Mouse (Mus musculus) Patski (cell line): ENCODE results near the gene Tank. TPM values are rescaled to one million over a fixed set of nuclear protein-coding genes. Genes with fewer than 3 reads are reported as not detected.

Experiments used
- ATAC-seq: fragments of 100-300 bp; one replicate; pipeline ENCODE4 v1.8.0; 2021
- CTCF ChIA-PET: fragments of 350-600 bp; sonication (Branson Sonifier 250); formaldehyde crosslinking; loops from one replicate; lab custom pipeline; 2022; ENCODE audit warnings: inconsistent platforms; lab: Charles Lee
- POLR2A ChIA-PET: fragments of 350-600 bp; sonication (Branson Sonifier 250); formaldehyde crosslinking; loops from one replicate; lab custom pipeline; 2022; ENCODE audit warnings: antibody characterized with exemption, inconsistent platforms; lab: Charles Lee
- DNase-seq: peaks from one replicate; pipeline ENCODE4 v3.0.0-alpha.2; 2011; ENCODE audit warnings: low read depth, low spot score
- H3K27me3 ChIP-seq: fragments of 371-371 bp; one replicate; pipeline ENCODE4 v1.5.1; 2021
- CTCF ChIP-seq: fragments of 100-300 bp; IDR thresholded peaks from one replicate; pipeline ENCODE4 v1.5.1; 2021
- in situ Hi-C: fragments of 300-500 bp; cut with MboI; formaldehyde crosslinking; loops from 3 replicates; pipeline ENCODE4 v1.11.1; 2018; ENCODE audit warnings: low pct_unique_long_range_greater_than_20kb, mixed read lengths
- polyA plus RNA-seq: library from polyadenylated mRNA; unstranded; gene quantifications from one replicate; pipeline ENCODE4 v1.2.3, GENCODE M21; 2021

The Tank gene
- polyA plus RNA-seq, 1 experiment from 2014 or later = 39.2 TPM

- no peak for TF ChIP-seq CTCF
- DNase-seq (no peak), ATAC-seq (no peak)
- ChIA-PET CTCF (interaction anchor here (1.0 kb wide), 1 partner anchor 13 kb away, joined by 3 read pairs; no protein-coding TSS in a partner anchor), POLR2A (no interaction called here)
- in situ Hi-C loops = no loop called here
- no peaks in the 10 kb centered on the region for H3K27me3 ChIP-seq
Observed at GRCm38 (mm10) chr2:61655046-61655381, 76.6 kb downstream of the Tank start.

GRCm38 (mm10) chr2:61655382-61656281, 77.2 kb downstream of the Tank start:
- no peak for TF ChIP-seq CTCF
- ATAC-seq (no peak), DNase-seq (no peak)
- POLR2A ChIA-PET = no interaction called here
- H3K27me3 ChIP-seq = no peaks in the 10 kb centered on the region
- in situ Hi-C loops = no loop called here
- CTCF ChIA-PET = no interaction called here

- H3K27me3 ChIP-seq = no peaks in the 10 kb centered on the region
- ChIA-PET POLR2A (no interaction called here), CTCF (interaction anchor here (1.6 kb wide), 1 partner anchor 11 kb away, joined by 4 read pairs; no protein-coding TSS in a partner anchor)
- in situ Hi-C loops = no loop called here
- peak; percentile 73 for ATAC-seq
- TF ChIP-seq CTCF = no peak
- no peak for DNase-seq
Observed at GRCm38 (mm10) chr2:61656421-61657411, 78.3 kb downstream of the Tank start.

GRCm38 (mm10) chr2:61659254-61659653, 80.9 kb downstream of the Tank start:
- no peak for TF ChIP-seq CTCF
- no peak for DNase-seq
- in situ Hi-C loops = no loop called here
- POLR2A ChIA-PET = no interaction called here
- ATAC-seq = no peak
- H3K27me3 ChIP-seq = peaks cover 3% of the 10 kb centered on the region
- CTCF ChIA-PET = interaction anchor here (2.5 kb wide), 1 partner anchor 9 kb away, joined by 13 read pairs; no protein-coding TSS in a partner anchor

- ATAC-seq (no peak), DNase-seq (no peak)
- no peak for TF ChIP-seq CTCF
- ChIA-PET CTCF (interaction anchor here (0.6 to 1.3 kb wide), 2 partner anchors 17 to 307 kb away, joined by 3 to 4 read pairs; no protein-coding TSS in a partner anchor), POLR2A (no interaction called here)
- in situ Hi-C loops = loop anchor here (10.0 kb wide), 1 partner anchor 622 kb away; no protein-coding TSS in a partner anchor
- peaks cover 3% of the 10 kb centered on the region for H3K27me3 ChIP-seq
Observed at GRCm38 (mm10) chr2:61662833-61663232, 84.4 kb downstream of the Tank start.

- ATAC-seq = no peak
- TF ChIP-seq CTCF = no peak
- in situ Hi-C loops = loop anchor here (10.0 kb wide), 1 partner anchor 621 kb away; no protein-coding TSS in a partner anchor
- no peak for DNase-seq
- peaks cover 6% of the 10 kb centered on the region for H3K27me3 ChIP-seq
- POLR2A ChIA-PET = no interaction called here
- CTCF ChIA-PET = no interaction called here
Observed at GRCm38 (mm10) chr2:61663573-61664241, 85.3 kb downstream of the Tank start.

- ATAC-seq = no peak
Observed at GRCm38 (mm10) chr2:61667420-61667819, 89.0 kb downstream of the Tank start.

GRCm38 (mm10) chr2:61668260-61668659, 89.9 kb downstream of the Tank start:
- peak; percentile 80 for TF ChIP-seq CTCF
- in situ Hi-C loops = loop anchor here (5.0 to 10.0 kb wide), 2 partner anchors 299 to 617 kb away; no protein-coding TSS in a partner anchor
- ATAC-seq (no peak), DNase-seq (no peak)
- ChIA-PET POLR2A (no interaction called here), CTCF (interaction anchor here (0.7 to 2.2 kb wide), 12 partner anchors 9 to 302 kb away, joined by 3 to 13 read pairs (median 4); no protein-coding TSS in a partner anchor)
- peaks cover 12% of the 10 kb centered on the region for H3K27me3 ChIP-seq

More at GRCm38 (mm10) chr2:61667420-61667819, 89.0 kb downstream of the Tank start:
- H3K27me3 ChIP-seq = peaks cover 7% of the 10 kb centered on the region
- CTCF ChIA-PET = interaction anchor here (1.2 to 2.2 kb wide), 8 partner anchors 8 to 303 kb away, joined by 3 to 13 read pairs (median 6); no protein-coding TSS in a partner anchor
- in situ Hi-C loops = loop anchor here (5.0 to 10.0 kb wide), 2 partner anchors 300 to 617 kb away; no protein-coding TSS in a partner anchor
- POLR2A ChIA-PET = no interaction called here
- DNase-seq = no peak
- no peak for TF ChIP-seq CTCF

GRCm38 (mm10) chr2:61674555-61674954, 96.2 kb downstream of the Tank start:
- no peak for DNase-seq
- ChIA-PET CTCF (no interaction called here), POLR2A (no interaction called here)
- no peak for TF ChIP-seq CTCF
- no peak for ATAC-seq
- in situ Hi-C loops = no loop called here
- peaks cover 16% of the 10 kb centered on the region for H3K27me3 ChIP-seq

- ATAC-seq (no peak), DNase-seq (no peak)
- no peak for TF ChIP-seq CTCF
- CTCF ChIA-PET = no interaction called here
- POLR2A ChIA-PET = no interaction called here
- in situ Hi-C loops = no loop called here
- H3K27me3 ChIP-seq = peaks cover 26% of the 10 kb centered on the region
Observed at GRCm38 (mm10) chr2:61681572-61681971, 103.2 kb downstream of the Tank start.
